Mouse (Mus musculus) left cerebral cortex, adult 6 months (tissue): ENCODE measurements around the gene Pbxip1. TPM values are rescaled to one million over a fixed set of nuclear protein-coding genes. Genes with fewer than 3 reads are reported as not detected.

Experiments
- long read RNA-seq, 2 experiments: library from polyadenylated mRNA; unstranded; transcript quantifications; one replicate each; pipeline ENCODE4 v2.0.0; 2019 to 2020
- polyA plus RNA-seq: library from polyadenylated mRNA; unstranded; fragments of <200 nt; fragmentation: Nextera tagmentation; gene quantifications from 2 replicates; pipeline ENCODE4 v1.2.3, GENCODE M21; 2021

The Pbxip1 gene
- polyA plus RNA-seq = 15.4 and 16.1 TPM in 2 replicates
- long read RNA-seq, experiment 1, partial matches to known transcripts = 8 of 18 reads
- long read RNA-seq, experiment 1, other reads (novel, unspliced or antisense) = 10 of 18 reads
- long read RNA-seq, experiment 2, partial matches to known transcripts = 13 of 21 reads
- long read RNA-seq, experiment 2, other reads (novel, unspliced or antisense) = 8 of 21 reads

GRCm38 (mm10) chr3:89436176-89437113 lies at the start of gene Pbxip1:
Gene Pbxip1, plus strand, starts transcription at chr3:89436706.

DNA sequence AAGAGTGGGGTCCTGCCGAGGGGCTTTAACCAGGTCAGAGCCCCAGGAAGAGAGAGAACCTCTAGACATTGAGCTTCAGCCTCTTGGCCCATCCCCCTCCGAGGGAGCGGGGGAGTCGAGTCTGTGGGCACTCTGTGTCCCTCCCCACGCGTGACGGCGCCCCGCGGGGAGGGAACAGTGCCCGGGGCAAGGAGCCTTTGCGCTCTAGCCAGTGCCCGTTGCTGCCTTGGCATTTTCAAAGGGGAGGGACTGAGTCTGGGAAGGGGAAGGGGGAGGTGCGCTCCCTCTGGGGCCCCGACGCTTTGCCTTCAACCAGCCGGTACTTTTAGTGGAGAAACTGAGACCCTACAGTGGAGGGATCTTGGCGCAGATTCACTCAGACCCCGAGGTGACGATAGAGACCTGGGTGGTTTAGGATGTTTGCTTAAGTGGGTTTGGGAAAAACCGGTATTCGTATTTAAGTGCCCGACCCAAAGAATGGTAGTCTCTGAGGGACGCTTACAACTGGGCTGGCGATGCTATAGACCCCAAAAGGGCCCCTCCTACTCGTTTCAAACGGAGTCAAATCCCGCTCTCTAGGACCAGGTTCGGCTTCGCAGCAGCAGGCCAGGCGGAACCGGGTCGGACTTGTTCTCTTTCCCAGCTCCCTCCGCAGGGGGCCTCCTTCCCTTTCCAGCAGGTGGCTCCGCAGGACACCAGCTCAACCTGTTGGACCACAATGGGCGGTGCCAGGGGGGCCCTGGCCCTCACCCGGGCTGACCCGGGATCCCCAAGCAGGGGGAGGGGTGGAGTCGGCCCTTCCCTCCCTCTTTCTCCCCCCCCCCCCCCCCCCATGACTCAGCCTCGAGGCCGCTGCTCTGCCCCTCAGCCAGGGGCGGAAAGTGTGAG lies 42.3 kb upstream of the Pbxip1 start, which contains the start of gene Zbtb7b:
Zbtb7b (minus strand) TSS at position 771 of the 888 bp plus-strand sequence.

GRCm38 (mm10) chr3:89402693-89403092 lies 33.8 kb upstream of the Pbxip1 start, which contains the start of gene Lenep:
Gene Lenep, minus strand, starts transcription at chr3:89402793.

GRCm38 (mm10) chr3:89411490-89412393 lies 24.8 kb upstream of the Pbxip1 start, which contains the start of gene Flad1:
Gene Flad1, minus strand, starts transcription at chr3:89411870.

GRCm38 (mm10) chr3:89418170-89418860 lies 18.2 kb upstream of the Pbxip1 start, which contains the start of the genes Cks1b and Shc1:
Gene Cks1b, minus strand, starts transcription at chr3:89418383.
Gene Shc1, plus strand, starts transcription at chr3:89418443.

DNA sequence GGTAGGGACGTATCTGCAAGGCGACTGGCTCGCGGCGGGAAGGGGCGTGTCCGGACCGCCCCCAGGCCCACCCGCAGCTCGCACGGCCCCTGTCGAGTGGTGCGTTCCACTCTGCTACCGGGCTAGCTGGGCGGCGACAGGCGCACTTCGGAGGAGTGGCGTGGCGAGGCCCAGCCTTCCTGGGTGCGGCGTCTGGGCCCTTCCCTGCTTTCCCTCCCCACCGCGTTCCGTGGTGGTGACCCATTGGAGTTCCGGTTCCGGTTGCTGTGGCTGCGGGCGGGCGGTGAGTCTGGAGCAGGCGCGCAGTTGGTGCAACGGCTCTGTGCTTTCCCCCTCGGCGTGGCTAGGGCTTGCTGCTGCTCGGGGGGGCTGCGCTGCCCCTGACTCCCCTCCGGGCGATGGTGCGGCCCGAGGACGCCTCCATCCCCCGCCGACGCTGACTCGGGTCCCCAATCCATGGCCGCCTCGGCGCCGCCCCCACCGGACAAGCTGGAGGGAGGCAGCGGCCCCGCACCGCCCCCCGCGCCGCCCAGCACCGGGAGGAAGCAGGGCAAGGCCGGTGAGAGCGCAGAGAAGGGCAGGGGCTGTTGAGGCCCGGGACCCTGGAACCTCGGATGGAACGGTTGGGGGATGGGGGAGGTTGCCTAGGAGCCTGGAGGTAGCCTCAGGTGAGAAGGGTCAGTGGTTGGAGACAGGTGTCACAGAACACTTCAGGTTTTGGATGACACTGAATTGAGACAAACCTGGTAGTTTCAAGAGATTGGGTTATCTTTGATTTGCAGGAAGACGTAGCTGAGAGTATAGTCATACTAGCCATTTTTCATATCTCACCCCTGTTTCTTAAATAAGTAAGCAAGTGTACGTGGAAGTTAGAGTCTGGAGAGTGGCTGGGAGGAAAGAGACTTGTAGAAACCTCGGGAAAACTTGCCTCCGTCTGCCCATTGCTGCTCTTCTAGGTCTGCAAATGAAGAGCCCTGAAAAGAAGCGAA lies 6.0 kb upstream of the Pbxip1 start, which contains the start of gene Pygo2:
Pygo2 (plus strand) TSS at position 44 of the 989 bp plus-strand sequence.

GRCm38 (mm10) chr3:89454401-89455177 lies 18.1 kb downstream of the Pbxip1 start, which contains the start of gene Pmvk:
Gene Pmvk, plus strand, starts transcription at chr3:89454541.

Other genes with a start within 250 kb of the Pbxip1 start
- 24.1 and 25.8 TPM in 2 replicates for gene Gba, start 233.8 kb upstream of the Pbxip1 start, polyA plus RNA-seq
- 8.3 and 12.0 TPM in 2 replicates for gene Thbs3, start 221.5 kb upstream of the Pbxip1 start, polyA plus RNA-seq
- 121 and 135 TPM in 2 replicates for gene Mtx1, start 209.6 kb upstream of the Pbxip1 start, polyA plus RNA-seq
- gene Muc1, start 207.6 kb upstream of the Pbxip1 start, polyA plus RNA-seq = 0.20 and 0.34 TPM in 2 replicates
- gene Krtcap2, start 190.7 kb upstream of the Pbxip1 start, polyA plus RNA-seq = 209 and 223 TPM in 2 replicates
- gene Trim46, start 190.4 kb upstream of the Pbxip1 start, polyA plus RNA-seq = 23.1 and 27.4 TPM in 2 replicates
- gene Dpm3, start 177.3 kb upstream of the Pbxip1 start, polyA plus RNA-seq = 276 and 277 TPM in 2 replicates
- 48.6 and 65.6 TPM in 2 replicates for gene Slc50a1, start 166.1 kb upstream of the Pbxip1 start, polyA plus RNA-seq
- 11.1 and 12.0 TPM in 2 replicates for gene Efna1, start 155.6 kb upstream of the Pbxip1 start, polyA plus RNA-seq
- gene Efna3, start 113.7 kb upstream of the Pbxip1 start, polyA plus RNA-seq = 5.6 and 31.3 TPM in 2 replicates
- 0.30 and 0.44 TPM in 2 replicates for gene Efna4, start 98.7 kb upstream of the Pbxip1 start, polyA plus RNA-seq
- 21.3 and 43.1 TPM in 2 replicates for gene Adam15, start 86.7 kb upstream of the Pbxip1 start, polyA plus RNA-seq
- not detected in 2 replicates for gene Dcst2, start 74.7 kb upstream of the Pbxip1 start, polyA plus RNA-seq
- 1.9 and 2.3 TPM in 2 replicates for gene Dcst1, start 71.5 kb upstream of the Pbxip1 start, polyA plus RNA-seq
- gene Zbtb7b, start 41.9 kb upstream of the Pbxip1 start, polyA plus RNA-seq = 0.49 and 1.2 TPM in 2 replicates
- gene Lenep, start 33.9 kb upstream of the Pbxip1 start, polyA plus RNA-seq = not detected in 2 replicates
- gene Flad1, start 24.8 kb upstream of the Pbxip1 start, polyA plus RNA-seq = 22.6 and 32.3 TPM in 2 replicates
- gene Cks1b, start 18.3 kb upstream of the Pbxip1 start, polyA plus RNA-seq = 8.9 and 10.6 TPM in 2 replicates
- 4.1 and 4.9 TPM in 2 replicates for gene Shc1, start 18.3 kb upstream of the Pbxip1 start, polyA plus RNA-seq
- gene Pygo2, start 6.5 kb upstream of the Pbxip1 start, polyA plus RNA-seq = 5.5 and 11.4 TPM in 2 replicates
- gene Pmvk, start 17.8 kb downstream of the Pbxip1 start, polyA plus RNA-seq = 66.6 and 78.2 TPM in 2 replicates
- 2.5 and 4.1 TPM in 2 replicates for gene Kcnn3, start 83.5 kb downstream of the Pbxip1 start, polyA plus RNA-seq